Mouse (Mus musculus) stomach, postnatal 0 days (tissue): ENCODE results near the gene Gm17581. TPM values are rescaled to one million over a fixed set of nuclear protein-coding genes. Genes with fewer than 3 reads are reported as not detected.
A peak's percentile ranks its signal among the peaks of the same experiment; 100 is the strongest.

ENCODE experiments used
- ATAC-seq: fragments of 200-750 bp; cut with Nextera tagmentation; 2 replicates; pipeline ENCODE4 v1.8.0; 2017; ENCODE audit not compliant: low FRiP score, low TSS enrichment
- DNase-seq: peaks from one replicate; pipeline ENCODE4 v3.0.0-alpha.2; 2016; ENCODE audit warnings: low spot score
- H3K27ac ChIP-seq: fragments of 300-500 bp; sonication (generic); replicated peaks from 2 replicates; pipeline ENCODE4 v1.5.1; 2014; ENCODE audit warnings: mild to moderate bottlenecking, control low read depth
- H3K27me3 ChIP-seq: fragments of 300-500 bp; sonication (generic); 2 replicates; pipeline ENCODE4 v1.6.1; 2014; ENCODE audit warnings: low read length; ENCODE audit not compliant: control insufficient read depth, insufficient read depth
- H3K36me3 ChIP-seq: fragments of 300-500 bp; sonication (generic); 2 replicates; pipeline ENCODE4 v1.6.1; 2014; ENCODE audit warnings: low read length, mixed read lengths; ENCODE audit not compliant: control insufficient read depth, insufficient read depth
- H3K4me1 ChIP-seq: fragments of 300-500 bp; sonication (generic); replicated peaks from 2 replicates; pipeline ENCODE4 v1.6.1; 2014; ENCODE audit warnings: antibody characterized with exemption; ENCODE audit not compliant: control insufficient read depth, insufficient read depth
- H3K4me2 ChIP-seq: fragments of 300-500 bp; sonication (generic); replicated peaks from 2 replicates; pipeline ENCODE4 v1.6.1; 2014; ENCODE audit warnings: low read depth, mild to moderate bottlenecking, control low read depth, moderate library complexity
- H3K4me3 ChIP-seq: fragments of 300-500 bp; sonication (generic); 2 replicates; pipeline ENCODE4 v1.5.1; 2014; ENCODE audit warnings: low read depth, low read length, control low read depth
- H3K9ac ChIP-seq: fragments of 300-500 bp; sonication (generic); 2 replicates; pipeline ENCODE4 v1.6.1; 2014; ENCODE audit warnings: mild to moderate bottlenecking, low read length, control low read depth, mixed read lengths
- H3K9me3 ChIP-seq: fragments of 300-500 bp; sonication (generic); 2 replicates; pipeline ENCODE4 v1.6.1; 2016; ENCODE audit warnings: low read length; ENCODE audit not compliant: control insufficient read depth
- CTCF ChIP-seq: IDR thresholded peaks from 2 replicates; pipeline ENCODE4 v1.5.1; 2016; ENCODE audit warnings: antibody characterized with exemption, low read depth, mild to moderate bottlenecking, moderate library complexity
- EP300 ChIP-seq: optimal IDR thresholded peaks from 2 replicates; pipeline ENCODE3; 2016; ENCODE audit warnings: antibody characterized with exemption
- WGBS: fragments of 180-500 bp; shearing (Covaris S2); extraction: QIAGEN DNeasy Blood & Tissue Kit; methylation state at CpG from one replicate; pipeline ENCODE4 v1.1.7; 2014; 5-methylcytosine and 5-hydroxymethylcytosine counted together
- polyA plus RNA-seq: library from polyadenylated mRNA; unstranded; fragments of >200 nt; fragmentation: Nextera tagmentation; extraction: Ambion mirVana; gene quantifications from 2 replicates; pipeline ENCODE4 v1.2.1, GENCODE M21; 2015

Gene Gm17581
- polyA plus RNA-seq, 1 experiment from 2014 or later = not detected

- H3K9me3 ChIP-seq = no peaks in the 10 kb centered on the region
- H3K36me3 ChIP-seq = peaks cover 5% of the 10 kb centered on the region; the same call in 1 of the 2 replicates
- no peak overlapping the region for H3K4me3 ChIP-seq
- 62% methylated on average over 5 of the region's 5 CpGs for WGBS
- no peak for DNase-seq
- no peak overlapping the region for H3K9ac ChIP-seq
- no peak overlapping the region for H3K27ac ChIP-seq
- no peaks in the 10 kb centered on the region for H3K27me3 ChIP-seq
- TF ChIP-seq EP300 (no peak), CTCF (no peak)
- H3K4me2 ChIP-seq = no peak overlapping the region
- no peak for ATAC-seq
- H3K4me1 ChIP-seq = peaks cover 3% of the 10 kb centered on the region; the same call in 1 of the 2 replicates
Observed at GRCm38 (mm10) chr2:155724036-155724435, 11.6 kb downstream of the Gm17581 start.

DNA sequence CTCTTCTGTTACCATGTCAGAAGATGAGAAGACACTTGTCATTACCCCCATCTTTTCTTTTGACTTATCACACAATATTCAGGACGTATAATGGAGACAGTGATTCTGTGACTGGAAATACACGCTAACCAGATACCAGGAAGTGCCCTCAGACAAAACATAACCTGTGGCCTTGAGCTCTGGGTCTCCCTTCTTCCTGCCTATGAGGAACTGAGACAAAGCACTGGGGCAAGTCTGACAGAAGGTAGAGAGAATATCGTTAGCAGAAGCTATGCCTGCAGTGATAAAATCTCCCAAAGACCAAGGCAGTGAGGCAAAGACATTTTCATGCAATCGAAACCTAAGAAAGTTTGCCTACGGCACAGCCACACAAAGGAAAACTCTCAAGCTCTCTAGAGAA lies 15.1 kb downstream of the Gm17581 start:
- H3K9me3 ChIP-seq = no peaks in the 10 kb centered on the region
- no peaks in the 10 kb centered on the region for H3K4me1 ChIP-seq
- H3K27ac ChIP-seq = peak overlapping the region; percentile 81
- H3K36me3 ChIP-seq = peaks cover 9% of the 10 kb centered on the region
- 52% methylated on average over 5 of the region's 5 CpGs for WGBS
- ATAC-seq (no peak), DNase-seq (no peak)
- no peak overlapping the region for H3K4me2 ChIP-seq
- TF ChIP-seq EP300 = no peak
- no peak overlapping the region for H3K4me3 ChIP-seq
- no peaks in the 10 kb centered on the region for H3K27me3 ChIP-seq
- H3K9ac ChIP-seq = peak overlapping the region; percentile 23; the same call in 1 of the 2 replicates

DNA sequence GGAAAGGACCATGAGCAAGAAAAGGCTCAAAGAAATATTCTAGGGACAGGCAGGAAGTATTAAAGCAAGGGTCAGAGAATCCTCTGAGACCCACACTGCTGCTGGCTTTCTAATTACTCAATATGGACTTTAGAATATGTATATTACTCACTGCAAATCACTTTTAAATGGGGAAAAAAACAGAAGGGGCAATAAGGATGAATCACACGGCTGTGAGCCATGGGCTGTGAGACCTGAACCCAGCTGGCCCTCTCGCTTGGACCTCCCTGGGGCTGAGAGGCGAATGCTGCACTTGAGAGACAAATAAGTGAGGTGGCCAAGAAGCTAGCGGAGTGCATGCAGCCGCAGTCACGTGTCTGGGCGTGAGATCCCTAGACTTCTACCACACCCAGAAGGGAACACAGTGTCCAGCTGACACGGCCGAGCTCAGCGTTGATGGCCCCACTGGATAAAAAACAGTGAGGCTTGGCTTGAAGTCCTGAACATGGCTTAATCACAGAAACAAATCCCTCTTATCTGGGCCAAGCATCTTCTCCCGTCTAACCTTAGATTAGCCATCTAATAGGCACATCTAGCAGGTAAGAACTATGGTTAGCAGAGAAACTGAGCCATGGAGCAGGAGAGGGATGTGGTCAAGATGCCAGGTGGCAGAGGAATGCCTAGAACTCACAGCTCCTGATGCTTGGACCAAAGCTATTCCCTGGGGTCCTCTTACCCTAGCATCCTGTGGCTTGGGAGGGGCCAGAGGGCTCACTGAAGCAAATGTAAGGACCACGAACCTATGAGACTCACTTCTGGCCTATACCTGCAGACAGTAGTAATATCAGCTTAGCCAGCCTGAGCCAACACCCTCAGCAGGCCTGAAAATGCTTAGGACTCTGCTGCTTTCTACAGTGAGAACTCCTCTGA lies 18.3 kb downstream of the Gm17581 start:
- TF ChIP-seq CTCF = no peak
- no peak for TF ChIP-seq EP300
- H3K27ac ChIP-seq = no peak overlapping the region

DNA sequence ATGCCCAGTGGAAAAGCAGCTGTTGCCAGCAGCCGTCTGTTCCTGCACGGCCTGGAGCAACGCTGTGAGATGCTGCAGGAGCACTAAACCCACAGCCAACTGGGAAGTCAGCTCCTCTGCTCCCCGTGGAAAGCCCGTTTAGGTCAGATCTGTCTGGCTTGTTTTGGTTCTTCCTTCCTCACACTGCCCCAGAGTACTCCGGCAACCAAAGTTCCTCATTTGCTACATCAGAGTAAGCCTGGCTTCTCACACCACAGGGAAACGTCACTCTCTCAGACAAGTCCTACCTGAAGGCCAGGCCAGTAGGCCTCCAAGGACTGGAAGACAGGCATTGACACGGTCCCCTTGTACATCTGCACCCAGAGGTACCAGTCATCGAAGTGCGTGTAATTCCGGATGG lies 25.1 kb downstream of the Gm17581 start:
- TF ChIP-seq CTCF (no peak), EP300 (no peak)
- ATAC-seq (no peak), DNase-seq (no peak)
- Histone ChIP-seq H3K27me3 (no peaks in the 10 kb centered on the region), H3K4me3 (no peak overlapping the region), H3K9me3 (no peaks in the 10 kb centered on the region), H3K27ac (no peak overlapping the region), H3K4me1 (no peaks in the 10 kb centered on the region), H3K9ac (no peak overlapping the region), H3K4me2 (no peak overlapping the region), H3K36me3 (peaks cover 28% of the 10 kb centered on the region)
- 78% methylated on average over 11 of the region's 11 CpGs for WGBS

More for the DNA sequence above, 18.3 kb downstream of the Gm17581 start:
- no peaks in the 10 kb centered on the region for H3K27me3 ChIP-seq
- H3K4me2 ChIP-seq = no peak overlapping the region
- ATAC-seq (peak; percentile 46; the same call in 1 of the 2 replicates), DNase-seq (peak; percentile 36)
- 71% methylated on average over 12 of the region's 12 CpGs for WGBS
- H3K36me3 ChIP-seq = peaks cover 12% of the 10 kb centered on the region
- no peak overlapping the region for H3K4me3 ChIP-seq
- H3K9ac ChIP-seq = no peak overlapping the region
- H3K4me1 ChIP-seq = no peaks in the 10 kb centered on the region
- H3K9me3 ChIP-seq = no peaks in the 10 kb centered on the region

DNA sequence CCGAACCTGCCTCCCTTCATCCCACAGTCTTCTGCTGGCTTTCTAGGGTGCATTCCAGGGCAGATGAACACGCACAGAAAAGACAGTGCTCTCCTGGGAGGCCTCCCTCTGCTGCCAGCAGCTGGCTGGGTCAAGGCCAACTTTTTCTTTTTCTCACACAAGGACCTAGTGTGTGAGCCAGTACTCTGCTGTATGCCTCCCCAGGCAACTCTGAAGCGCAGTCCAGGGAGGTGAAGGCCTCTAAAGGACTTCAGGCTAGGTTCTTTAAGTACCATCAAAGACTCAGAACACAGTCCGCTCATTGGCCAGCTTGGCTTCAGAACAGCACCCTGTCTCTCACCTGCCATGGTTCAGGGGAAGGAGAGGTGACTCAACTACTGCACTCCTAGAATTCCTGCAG lies 28.4 kb downstream of the Gm17581 start:
- H3K4me2 ChIP-seq = no peak overlapping the region
- no peaks in the 10 kb centered on the region for H3K27me3 ChIP-seq
- H3K27ac ChIP-seq = no peak overlapping the region
- H3K9ac ChIP-seq = no peak overlapping the region
- H3K4me1 ChIP-seq = no peaks in the 10 kb centered on the region
- H3K9me3 ChIP-seq = no peaks in the 10 kb centered on the region
- 70% methylated on average over 4 of the region's 4 CpGs for WGBS
- no peak overlapping the region for H3K4me3 ChIP-seq
- peaks cover 24% of the 10 kb centered on the region for H3K36me3 ChIP-seq
- TF ChIP-seq EP300 (no peak), CTCF (no peak)
- DNase-seq (no peak), ATAC-seq (no peak)

DNA sequence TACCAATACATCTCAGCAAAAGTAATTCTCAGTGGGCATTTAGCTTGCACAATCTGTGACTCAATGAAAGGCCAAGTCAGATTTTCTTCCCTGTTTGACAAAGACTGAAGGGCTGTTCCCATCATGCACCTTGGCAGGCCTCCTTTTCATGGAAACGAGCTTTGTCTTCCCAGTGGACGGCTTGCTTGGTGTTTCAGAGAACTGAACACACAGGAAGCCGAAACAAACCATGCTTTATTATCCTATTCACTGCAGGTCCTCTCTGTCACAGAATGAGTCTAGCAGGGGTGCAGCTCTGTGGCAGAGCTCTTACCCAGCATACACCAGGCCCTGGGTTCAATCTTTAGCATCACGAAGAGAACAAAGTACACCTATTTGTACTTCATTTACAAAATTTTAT lies 32.0 kb downstream of the Gm17581 start:
- H3K4me1 ChIP-seq = no peaks in the 10 kb centered on the region
- TF ChIP-seq CTCF = no peak
- TF ChIP-seq EP300 = no peak
- H3K27ac ChIP-seq = no peak overlapping the region
- H3K4me3 ChIP-seq = no peak overlapping the region
- no peaks in the 10 kb centered on the region for H3K9me3 ChIP-seq
- no peak overlapping the region for H3K9ac ChIP-seq
- no peak overlapping the region for H3K4me2 ChIP-seq
- 62% methylated on average over 4 of the region's 4 CpGs for WGBS
- DNase-seq (no peak), ATAC-seq (no peak)
- H3K36me3 ChIP-seq = peaks cover 16% of the 10 kb centered on the region
- no peaks in the 10 kb centered on the region for H3K27me3 ChIP-seq
